Mouse (Mus musculus) E14TG2a.4 (cell line): ENCODE measurements at regions not wholly inside any gene's neighbourhood (a gene's known extent, or its start where the extent isn't known, plus 50 kb on each side); places are given as distances from the start of the nearest gene placed in this dataset.

Experiments used
- H3K27me3 ChIP-seq: 2 replicates; pipeline ENCODE4 v1.6.1; 2014; ENCODE audit warnings: low read length, control low read depth; ENCODE audit not compliant: insufficient read depth
- H3K36me3 ChIP-seq: 2 replicates; pipeline ENCODE4 v1.6.1; 2014; ENCODE audit warnings: low read length, control low read depth; ENCODE audit not compliant: insufficient read depth
- H3K4me1 ChIP-seq: replicated peaks from 2 replicates; pipeline ENCODE4 v1.6.1; 2014; ENCODE audit warnings: low read depth, low read length, control low read depth
- H3K4me3 ChIP-seq: replicated peaks from 2 replicates; pipeline ENCODE4 v1.5.1; 2014; ENCODE audit warnings: mild to moderate bottlenecking, low read length
- H3K9me3 ChIP-seq: 2 replicates; pipeline ENCODE4 v1.6.1; 2014; ENCODE audit warnings: low read length, control low read depth
- CTCF ChIP-seq: conservative IDR thresholded peaks from 2 replicates; pipeline ENCODE4 v1.5.1; 2014; ENCODE audit warnings: low read length
- NANOG ChIP-seq: IDR thresholded peaks from 2 replicates; pipeline ENCODE4 v1.6.1; 2014; ENCODE audit warnings: borderline replicate concordance, low read length, mixed read lengths
- POU5F1 ChIP-seq: IDR thresholded peaks from 2 replicates; pipeline ENCODE4 v1.6.1; 2014; ENCODE audit warnings: low read length, borderline replicate concordance

DNA sequence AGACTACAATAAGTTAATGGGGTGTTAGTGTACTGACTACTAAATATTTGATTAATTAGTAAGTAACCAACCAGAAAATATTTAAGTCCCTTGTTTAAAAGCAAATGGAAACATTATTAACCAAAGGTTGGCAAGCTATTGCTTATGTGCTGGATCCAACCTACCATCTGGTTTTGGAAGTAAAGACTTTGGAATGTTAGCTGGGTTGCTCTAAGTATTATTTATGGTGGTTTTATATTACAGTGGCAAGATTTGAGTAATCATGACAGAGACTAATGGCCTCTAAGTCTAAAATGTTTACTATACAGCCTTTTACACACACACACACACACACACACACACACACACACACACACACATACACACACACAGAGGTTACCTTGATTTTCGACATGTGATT, 86.1 kb upstream of the Ghr start:
- Histone ChIP-seq H3K4me3 (no peak overlapping the region), H3K4me1 (no peaks in the 10 kb centered on the region), H3K9me3 (no peaks in the 10 kb centered on the region), H3K36me3 (no peaks in the 10 kb centered on the region), H3K27me3 (no peaks in the 10 kb centered on the region)
- no peak for TF ChIP-seq POU5F1
- no peak for TF ChIP-seq NANOG
- TF ChIP-seq CTCF: no peak

DNA sequence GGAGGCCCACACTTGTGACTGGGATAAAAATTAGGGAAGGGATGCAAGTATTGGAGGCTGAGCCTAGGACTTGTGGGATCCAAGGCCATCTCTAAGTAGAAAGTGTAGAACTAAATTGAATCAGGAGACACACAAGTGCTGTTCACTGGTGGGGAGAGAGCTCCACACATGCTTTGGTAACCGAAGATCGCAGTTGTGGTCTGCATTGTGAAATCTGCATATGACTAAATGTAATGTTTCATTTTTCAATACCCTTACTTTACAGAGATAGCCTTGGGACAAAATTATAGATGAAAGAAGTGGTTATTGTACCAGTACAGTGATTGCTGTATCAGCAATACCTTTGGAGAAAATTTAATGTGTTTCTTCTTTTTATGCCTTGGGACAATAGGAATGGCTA, 85.6 kb upstream of the Ghr start:
- TF ChIP-seq NANOG: no peak
- TF ChIP-seq CTCF: no peak
- no peak for TF ChIP-seq POU5F1
- no peaks in the 10 kb centered on the region for H3K36me3 ChIP-seq
- no peaks in the 10 kb centered on the region for H3K27me3 ChIP-seq
- H3K4me1 ChIP-seq: no peaks in the 10 kb centered on the region
- no peak overlapping the region for H3K4me3 ChIP-seq
- no peaks in the 10 kb centered on the region for H3K9me3 ChIP-seq

- no peak overlapping the region for H3K4me3 ChIP-seq
- H3K36me3 ChIP-seq: no peaks in the 10 kb centered on the region
- peaks cover 9% of the 10 kb centered on the region for H3K9me3 ChIP-seq
- H3K27me3 ChIP-seq: no peaks in the 10 kb centered on the region
- TF ChIP-seq CTCF (no peak), POU5F1 (no peak), NANOG (no peak)
- H3K4me1 ChIP-seq: no peaks in the 10 kb centered on the region
Observed at GRCm38 (mm10) chr15:3648741-3649140, 65.4 kb upstream of the Ghr start.

DNA sequence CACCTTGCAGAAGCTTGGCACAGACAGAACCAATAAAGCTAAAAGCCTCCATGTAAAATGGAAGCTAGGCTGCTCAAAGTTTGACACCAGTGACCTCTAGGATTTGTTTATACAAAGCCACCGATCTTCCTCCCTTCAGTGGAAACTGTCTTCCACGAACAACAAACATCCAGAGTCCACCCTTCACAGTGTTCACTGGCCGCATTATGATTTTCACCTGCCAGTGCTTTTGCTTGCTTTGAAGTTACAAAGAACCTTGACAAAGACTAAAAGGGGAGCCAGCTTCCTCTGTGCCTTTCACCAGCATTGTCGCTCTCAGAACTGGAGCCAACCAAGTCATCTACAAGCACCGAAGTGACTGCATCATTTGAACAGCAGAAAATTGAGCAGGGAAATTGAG, 56.8 kb upstream of the Ghr start:
- Histone ChIP-seq H3K27me3 (no peaks in the 10 kb centered on the region), H3K9me3 (no peaks in the 10 kb centered on the region), H3K4me1 (no peaks in the 10 kb centered on the region), H3K4me3 (no peak overlapping the region), H3K36me3 (no peaks in the 10 kb centered on the region)
- TF ChIP-seq POU5F1 (no peak), NANOG (no peak), CTCF (no peak)
